Mouse (Mus musculus): ENCODE measurements around the gene Dstn. TPM values are rescaled to one million over a fixed set of nuclear protein-coding genes. Genes with fewer than 3 reads are reported as not detected.

Gene Dstn
- polyA plus RNA-seq, 1 experiment from 2014 or later: 513 TPM

- H3K4me1 ChIP-seq (replicated peaks; ENCODE audit: insufficient read depth, low read length): no peaks in the 10 kb centered on the region
- H3K9me3 ChIP-seq (replicated peaks; ENCODE audit: low read length): no peaks in the 10 kb centered on the region
- no peak overlapping the region for H3K9ac ChIP-seq (ENCODE audit: low read depth, low read length)
- H3K4me2 ChIP-seq (ENCODE audit: low read length): no peak overlapping the region
- no peak for DNase-seq (ENCODE audit: low spot score)
- no peak overlapping the region for H3K4me3 ChIP-seq (replicated peaks; ENCODE audit: low read depth, low read length)
- ATAC-seq (replicated peaks; ENCODE audit: low FRiP score, low read depth): no peak
- no peak overlapping the region for H3K27ac ChIP-seq
- WGBS: 94% methylated on average over 6 of the region's 6 CpGs
- no peaks in the 10 kb centered on the region for H3K27me3 ChIP-seq (ENCODE audit: insufficient read depth, low read length)
- H3K36me3 ChIP-seq (ENCODE audit: insufficient read depth, low read length): no peaks in the 10 kb centered on the region
- no peak for TF ChIP-seq CTCF (IDR thresholded peaks at IDR 0.05; ENCODE audit: low read depth)
Measured at GRCm38 (mm10) chr2:143879311-143879710, 35.8 kb upstream of the Dstn start.

GRCm38 (mm10) chr2:143882002-143882401 lies 33.1 kb upstream of the Dstn start:
- Histone ChIP-seq H3K27me3 (ENCODE audit: insufficient read depth, low read length) (no peaks in the 10 kb centered on the region), H3K36me3 (ENCODE audit: insufficient read depth, low read length) (no peaks in the 10 kb centered on the region), H3K4me3 (replicated peaks; ENCODE audit: low read depth, low read length) (no peak overlapping the region), H3K27ac (no peak overlapping the region), H3K4me1 (replicated peaks; ENCODE audit: insufficient read depth, low read length) (no peaks in the 10 kb centered on the region), H3K9ac (ENCODE audit: low read depth, low read length) (no peak overlapping the region), H3K4me2 (ENCODE audit: low read length) (no peak overlapping the region), H3K9me3 (replicated peaks; ENCODE audit: low read length) (no peaks in the 10 kb centered on the region)
- WGBS: 91% methylated on average over 4 of the region's 4 CpGs
- ATAC-seq (replicated peaks; ENCODE audit: low FRiP score, low read depth): no peak
- DNase-seq (ENCODE audit: low spot score): no peak
- no peak for TF ChIP-seq CTCF (IDR thresholded peaks at IDR 0.05; ENCODE audit: low read depth)

DNA sequence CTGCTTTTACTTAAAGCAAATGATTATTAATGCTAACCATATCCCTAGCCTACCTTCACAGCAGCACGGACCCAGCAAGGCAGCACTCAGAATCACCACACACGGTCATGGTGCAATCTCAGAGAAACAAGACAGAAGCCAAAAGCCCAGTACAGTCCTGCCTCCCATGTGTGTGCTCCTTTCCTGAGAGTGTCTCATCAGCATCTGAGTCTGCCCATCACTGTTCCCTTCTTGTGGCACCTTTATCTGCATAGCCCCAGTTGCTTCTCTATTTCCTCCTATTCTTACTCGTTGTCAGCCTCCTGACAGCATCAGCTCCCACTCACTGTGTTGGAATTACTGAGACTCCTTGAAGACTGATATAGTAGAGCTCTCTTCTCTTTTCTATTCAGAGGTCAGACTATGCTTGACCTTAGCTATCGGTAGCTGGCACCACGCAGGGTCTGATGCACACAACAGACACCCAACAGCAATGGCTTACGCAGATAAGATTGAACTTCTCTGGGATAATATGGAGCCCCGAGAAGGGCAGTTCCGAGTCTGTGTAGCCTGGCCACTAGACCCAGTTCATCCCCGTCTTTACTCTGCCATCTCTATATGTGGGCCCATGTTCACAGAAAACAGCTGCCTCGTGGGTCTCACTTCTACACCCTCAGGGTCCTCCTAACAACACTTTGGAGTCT lies 32.4 kb upstream of the Dstn start:
- no peaks in the 10 kb centered on the region for H3K27me3 ChIP-seq (ENCODE audit: insufficient read depth, low read length)
- WGBS: 83% methylated on average over 10 of the region's 10 CpGs
- H3K27ac ChIP-seq: no peak overlapping the region
- H3K4me3 ChIP-seq (replicated peaks; ENCODE audit: low read depth, low read length): no peak overlapping the region
- DNase-seq (ENCODE audit: low spot score): no peak
- ATAC-seq (replicated peaks; ENCODE audit: low FRiP score, low read depth): no peak
- no peaks in the 10 kb centered on the region for H3K4me1 ChIP-seq (replicated peaks; ENCODE audit: insufficient read depth, low read length)
- H3K36me3 ChIP-seq (ENCODE audit: insufficient read depth, low read length): no peaks in the 10 kb centered on the region
- no peaks in the 10 kb centered on the region for H3K9me3 ChIP-seq (replicated peaks; ENCODE audit: low read length)
- H3K4me2 ChIP-seq (ENCODE audit: low read length): no peak overlapping the region
- no peak overlapping the region for H3K9ac ChIP-seq (ENCODE audit: low read depth, low read length)
- no peak for TF ChIP-seq CTCF (IDR thresholded peaks at IDR 0.05; ENCODE audit: low read depth)

DNA sequence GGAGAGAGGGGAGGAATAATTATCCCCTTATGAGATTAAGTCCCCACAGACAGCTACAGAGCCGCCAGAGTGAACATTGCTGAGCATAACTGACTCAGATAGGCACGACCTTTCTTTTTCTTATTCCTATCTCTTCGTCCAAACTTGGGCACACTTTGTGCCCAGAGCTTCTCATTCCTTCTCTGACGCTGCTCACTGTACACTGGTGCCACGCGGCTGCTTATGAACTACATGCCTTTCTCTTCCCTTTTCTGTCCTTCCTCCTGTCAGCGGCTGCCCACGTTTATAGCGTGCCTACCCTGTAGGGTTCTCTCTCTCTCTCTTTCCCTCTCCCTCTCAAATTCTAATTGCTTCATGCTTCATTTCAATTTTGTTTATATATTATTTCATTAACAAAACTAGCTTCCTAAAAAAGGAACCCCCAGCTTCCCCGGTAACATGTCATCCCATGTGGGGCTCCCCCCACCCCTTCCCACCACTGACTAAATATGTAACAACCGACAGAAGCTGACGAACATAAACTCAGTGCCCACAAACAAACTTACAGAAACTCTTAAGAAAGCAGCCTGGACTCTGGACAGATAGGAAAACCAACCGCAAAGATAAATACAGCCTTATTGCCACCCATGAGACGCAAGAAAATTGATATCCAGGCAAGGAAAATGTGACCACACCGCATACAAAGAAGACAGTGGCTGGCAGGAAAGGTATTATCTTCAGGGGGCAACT lies 25.8 kb upstream of the Dstn start:
- 76% methylated on average over 15 of the region's 15 CpGs for WGBS
- Histone ChIP-seq H3K9ac (ENCODE audit: low read depth, low read length) (no peak overlapping the region), H3K9me3 (replicated peaks; ENCODE audit: low read length) (no peaks in the 10 kb centered on the region), H3K27me3 (ENCODE audit: insufficient read depth, low read length) (no peaks in the 10 kb centered on the region), H3K36me3 (ENCODE audit: insufficient read depth, low read length) (no peaks in the 10 kb centered on the region), H3K4me3 (replicated peaks; ENCODE audit: low read depth, low read length) (no peak overlapping the region), H3K4me1 (replicated peaks; ENCODE audit: insufficient read depth, low read length) (no peaks in the 10 kb centered on the region; the same call in 1 of the 2 replicates), H3K27ac (peak overlapping the region; percentile 67), H3K4me2 (ENCODE audit: low read length) (no peak overlapping the region)
- DNase-seq (ENCODE audit: low spot score): no peak
- no peak for ATAC-seq (replicated peaks; ENCODE audit: low FRiP score, low read depth)
- no peak for TF ChIP-seq CTCF (IDR thresholded peaks at IDR 0.05; ENCODE audit: low read depth)

- H3K27me3 ChIP-seq (ENCODE audit: insufficient read depth, low read length): no peaks in the 10 kb centered on the region
- H3K4me2 ChIP-seq (ENCODE audit: low read length): no peak overlapping the region
- WGBS: 47% methylated on average over 12 of the region's 12 CpGs
- H3K4me1 ChIP-seq (replicated peaks; ENCODE audit: insufficient read depth, low read length): no peaks in the 10 kb centered on the region; the same call in 1 of the 2 replicates
- no peak for TF ChIP-seq CTCF (IDR thresholded peaks at IDR 0.05; ENCODE audit: low read depth)
- H3K27ac ChIP-seq: peak overlapping the region; percentile 67
- no peaks in the 10 kb centered on the region for H3K9me3 ChIP-seq (replicated peaks; ENCODE audit: low read length)
- DNase-seq (ENCODE audit: low spot score) (peak; percentile 56), ATAC-seq (replicated peaks; ENCODE audit: low FRiP score, low read depth) (peak; percentile 78; the same call in 1 of the 2 replicates)
- H3K36me3 ChIP-seq (ENCODE audit: insufficient read depth, low read length): no peaks in the 10 kb centered on the region
- no peak overlapping the region for H3K4me3 ChIP-seq (replicated peaks; ENCODE audit: low read depth, low read length)
- H3K9ac ChIP-seq (ENCODE audit: low read depth, low read length): no peak overlapping the region
Measured at GRCm38 (mm10) chr2:143889860-143890433, 25.2 kb upstream of the Dstn start.

GRCm38 (mm10) chr2:143891302-143892048 lies 23.6 kb upstream of the Dstn start:
- DNase-seq (ENCODE audit: low spot score): no peak
- Histone ChIP-seq H3K4me2 (ENCODE audit: low read length) (no peak overlapping the region), H3K4me1 (replicated peaks; ENCODE audit: insufficient read depth, low read length) (no peaks in the 10 kb centered on the region; the same call in 1 of the 2 replicates), H3K9ac (ENCODE audit: low read depth, low read length) (no peak overlapping the region), H3K27ac (no peak overlapping the region), H3K4me3 (replicated peaks; ENCODE audit: low read depth, low read length) (no peak overlapping the region), H3K9me3 (replicated peaks; ENCODE audit: low read length) (no peaks in the 10 kb centered on the region), H3K36me3 (ENCODE audit: insufficient read depth, low read length) (no peaks in the 10 kb centered on the region), H3K27me3 (ENCODE audit: insufficient read depth, low read length) (no peaks in the 10 kb centered on the region)
- WGBS: 85% methylated on average over 10 of the region's 10 CpGs
- no peak for TF ChIP-seq CTCF (IDR thresholded peaks at IDR 0.05; ENCODE audit: low read depth)
- no peak for ATAC-seq (replicated peaks; ENCODE audit: low FRiP score, low read depth)
